Comparison of ENCODE assay signal across 12 mouse cellular contexts in the genomic region with DNA sequence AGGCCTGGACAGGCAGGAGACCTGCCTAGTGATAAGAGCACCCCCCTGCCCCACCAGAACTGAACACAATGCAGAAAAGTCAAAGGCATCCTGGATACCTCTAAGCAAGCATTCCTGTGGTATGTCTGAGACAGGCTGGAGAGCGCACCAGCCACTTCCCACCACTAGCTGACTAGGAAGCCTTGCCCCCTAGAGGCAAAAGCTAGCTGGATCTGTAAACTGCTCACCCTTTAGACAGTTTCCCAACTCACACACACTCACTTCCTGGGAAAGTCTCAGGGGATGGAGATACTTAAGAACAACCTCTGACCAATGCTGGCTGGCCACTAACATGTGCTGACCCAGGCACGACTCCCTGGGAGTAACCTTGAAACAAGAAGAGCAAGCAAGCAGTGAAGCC. TPM values are rescaled to one million over a fixed set of nuclear protein-coding genes. Genes with fewer than 3 reads are reported as not detected.
DNase-seq lines count a peak whose midpoint lies in the region; ATAC-seq and TF ChIP-seq lines count a peak whose summit lies in the region.
"Had no signal": no experiment of that assay in that cellular context is flagged by ENCODE, and none has a peak within 500 bp of the region (broad histone marks: within the 10 kb centered on the region; RNA-seq: fewer than 3 reads in every experiment).

No protein-coding gene starts in this region.

- TF ChIP-seq CTCF in forebrain, postnatal 0 days (IDR thresholded peaks at IDR 0.05; ENCODE audit: low read depth): peak; percentile 55
- peak; percentile 40 for TF ChIP-seq CTCF in left cerebral cortex, adult 2 months (IDR thresholded peaks at IDR 0.05)
- peak; percentile 44 for TF ChIP-seq CTCF in E14TG2a.4 (conservative IDR thresholded peaks at IDR 0.05; ENCODE audit: low read length)
- TF ChIP-seq CTCF in thymus, adult 2 months (IDR thresholded peaks at IDR 0.05; ENCODE audit: borderline replicate concordance, control insufficient read depth, extremely low read depth, insufficient read depth, low read length, poor library complexity): no peak

- H3K27ac ChIP-seq in forebrain, postnatal 0 days (ENCODE audit: low read depth, low read length): no peak overlapping the region
- no peak overlapping the region for H3K27ac ChIP-seq in forebrain, embryonic 15.5 days (replicated peaks)
- H3K27ac ChIP-seq in left cerebral cortex, adult 2 months: no peak overlapping the region
- peak overlapping the region; percentile 41; the same call in 1 of the 2 replicates for H3K27ac ChIP-seq in brown adipose tissue, adult 24 weeks (replicated peaks; ENCODE audit: low read depth, low read length)
- no peak overlapping the region for H3K27ac ChIP-seq in thymus, adult 2 months (ENCODE audit: control insufficient read depth, insufficient read depth, low read length)

- H3K9ac ChIP-seq in forebrain, postnatal 0 days: no peak overlapping the region
- H3K9ac ChIP-seq in forebrain, embryonic 15.5 days (replicated peaks): no peak overlapping the region

- no peaks in the 10 kb centered on the region for H3K27me3 ChIP-seq in forebrain, postnatal 0 days (ENCODE audit: insufficient read depth, low read length)
- no peaks in the 10 kb centered on the region for H3K27me3 ChIP-seq in forebrain, embryonic 15.5 days
- no peaks in the 10 kb centered on the region for H3K27me3 ChIP-seq in E14TG2a.4 (ENCODE audit: insufficient read depth, low read length)
- no peaks in the 10 kb centered on the region for H3K27me3 ChIP-seq in thymus, adult 2 months (ENCODE audit: control insufficient read depth, insufficient read depth, low read length)

- 91% methylated on average over 2 of the region's 2 CpGs for WGBS in forebrain, postnatal 0 days
- 85% methylated on average over 2 of the region's 2 CpGs for WGBS in forebrain, embryonic 15.5 days
- 94% methylated on average over 2 of the region's 2 CpGs for WGBS in thymus, adult 2 months

- TF ChIP-seq POLR2A in thymus, adult 2 months (IDR thresholded peaks at IDR 0.05; ENCODE audit: control insufficient read depth, extremely low read depth, insufficient read depth, low read length, poor library complexity): no peak

- 0 out of 2 replicates have a peak, but pooled peaks have one; percentile 52 for ATAC-seq in forebrain, postnatal 0 days
- ATAC-seq in forebrain, embryonic 15.5 days (replicated peaks): no peak

- no peaks in the 10 kb centered on the region for H3K9me3 ChIP-seq in forebrain, postnatal 0 days (ENCODE audit: low read length)
- no peaks in the 10 kb centered on the region for H3K9me3 ChIP-seq in forebrain, embryonic 15.5 days
- no peaks in the 10 kb centered on the region for H3K9me3 ChIP-seq in E14TG2a.4 (ENCODE audit: low read length)
- H3K9me3 ChIP-seq: G1E had no signal

- peaks cover 74% of the 10 kb centered on the region for H3K36me3 ChIP-seq in forebrain, postnatal 0 days (ENCODE audit: insufficient read depth)
- H3K36me3 ChIP-seq in forebrain, embryonic 15.5 days: peaks cover 36% of the 10 kb centered on the region
- peaks cover 88% of the 10 kb centered on the region for H3K36me3 ChIP-seq in E14TG2a.4 (ENCODE audit: insufficient read depth, low read length)
- peaks cover 15% of the 10 kb centered on the region for H3K36me3 ChIP-seq in thymus, adult 2 months (ENCODE audit: control insufficient read depth, insufficient read depth, low read length)

- no peak overlapping the region for H3K4me3 ChIP-seq in forebrain, postnatal 0 days (ENCODE audit: low read depth, low read length)
- no peak overlapping the region for H3K4me3 ChIP-seq in forebrain, embryonic 15.5 days
- no peak overlapping the region for H3K4me3 ChIP-seq in left cerebral cortex, adult 2 months
- H3K4me3 ChIP-seq in E14TG2a.4 (replicated peaks; ENCODE audit: low read length): no peak overlapping the region
- H3K4me3 ChIP-seq in brown adipose tissue, adult 24 weeks (ENCODE audit: insufficient read depth, low read depth, low read length): no peak overlapping the region
- no peak overlapping the region for H3K4me3 ChIP-seq in thymus, adult 2 months (ENCODE audit: control insufficient read depth, insufficient read depth, low read length)
- H3K4me3 ChIP-seq: myocyte had no signal

- DNase-seq in forebrain, postnatal 0 days: no peak
- no peak for DNase-seq in left cerebral cortex, adult 2 months (ENCODE audit: extremely low spot score in 1 of 2, low spot score in 2 of 2)
- DNase-seq in left cerebral cortex, postnatal 25 days (ENCODE audit: low spot score in 2 of 2): no peak
- no peak for DNase-seq in thymus, adult 2 months
- no peak for DNase-seq in frontal cortex, postnatal 36 days (ENCODE audit: low spot score in 2 of 2)
- DNase-seq: layer of hippocampus, postnatal 36 days; thymus, adult 18-20 months had no signal

- H3K4me1 ChIP-seq in forebrain, postnatal 0 days (ENCODE audit: insufficient read depth): no peaks in the 10 kb centered on the region
- no peaks in the 10 kb centered on the region for H3K4me1 ChIP-seq in forebrain, embryonic 15.5 days
- H3K4me1 ChIP-seq in E14TG2a.4 (replicated peaks; ENCODE audit: low read depth, low read length): peaks cover 62% of the 10 kb centered on the region
- peaks cover 3% of the 10 kb centered on the region for H3K4me1 ChIP-seq in brown adipose tissue, adult 24 weeks (ENCODE audit: control insufficient read depth, insufficient read depth, insufficient read length, low read length)
- H3K4me1 ChIP-seq in thymus, adult 2 months (replicated peaks; ENCODE audit: control insufficient read depth, insufficient read depth, low read length): no peaks in the 10 kb centered on the region

- no peak overlapping the region for H3K4me2 ChIP-seq in forebrain, postnatal 0 days (ENCODE audit: low read depth)
- no peak overlapping the region for H3K4me2 ChIP-seq in forebrain, embryonic 15.5 days (replicated peaks)

- intact Hi-C loops in left cerebral cortex, adult 2 months (cut with DNase I): no loop called here
- intact Hi-C loops in left cerebral cortex, postnatal 25 days (cut with DNase I): no loop called here

RNA-seq across cellular contexts. Expression of gene Sh3glb2, which starts 8.0 kb away (rescaled TPM):
- 291 and 292 TPM in 2 replicates for total RNA-seq in forebrain, postnatal 0 days (2014; rRNA removed)
- 147 and 156 TPM in 2 replicates for polyA plus RNA-seq in forebrain, postnatal 0 days (2015; fragmentation: Nextera tagmentation; extraction: Ambion mirVana)
- 160 and 165 TPM in 2 replicates for polyA plus RNA-seq in forebrain, embryonic 15.5 days (2015; fragmentation: Nextera tagmentation; extraction: Ambion mirVana)
- 100 to 1,000 TPM; 291 to 312 TPM for total RNA-seq in left cerebral cortex, adult 2 months (2021)
- 100 to 1,000 TPM; 277 to 301 TPM for total RNA-seq in left cerebral cortex, postnatal 25 days (2021)
- polyA plus RNA-seq in brown adipose tissue, adult 24 weeks (2012; ENCODE audit: insufficient read depth, insufficient read length, missing spikeins): 66.4 and 76.9 TPM in 2 replicates
- polyA plus RNA-seq in thymus, adult 2 months (2012; rRNA removed): 253 and 265 TPM in 2 replicates

RNA-seq across cellular contexts. Expression of gene Miga2, which starts 12.9 kb away (rescaled TPM):
- 57.4 and 70.8 TPM in 2 replicates for total RNA-seq in forebrain, postnatal 0 days (2014; rRNA removed)
- 24.4 and 28.6 TPM in 2 replicates for polyA plus RNA-seq in forebrain, postnatal 0 days (2015; fragmentation: Nextera tagmentation; extraction: Ambion mirVana)
- 27.2 and 27.6 TPM in 2 replicates for polyA plus RNA-seq in forebrain, embryonic 15.5 days (2015; fragmentation: Nextera tagmentation; extraction: Ambion mirVana)
- 100 to 1,000 TPM; 120 to 138 TPM for total RNA-seq in left cerebral cortex, adult 2 months (2021)
- total RNA-seq in left cerebral cortex, postnatal 25 days (2021): 100 to 1,000 TPM; 120 to 124 TPM
- polyA plus RNA-seq in brown adipose tissue, adult 24 weeks (2012; ENCODE audit: insufficient read depth, insufficient read length, missing spikeins): 77.1 and 78.5 TPM in 2 replicates
- 25.8 and 28.7 TPM in 2 replicates for polyA plus RNA-seq in thymus, adult 2 months (2012; rRNA removed)

RNA-seq across cellular contexts. Expression of gene Dolpp1, which starts 40.9 kb away (rescaled TPM):
- 52.2 and 92.4 TPM in 2 replicates for total RNA-seq in forebrain, postnatal 0 days (2014; rRNA removed)
- polyA plus RNA-seq in forebrain, postnatal 0 days (2015; fragmentation: Nextera tagmentation; extraction: Ambion mirVana): 40.1 and 44.7 TPM in 2 replicates
- 60.0 and 60.3 TPM in 2 replicates for polyA plus RNA-seq in forebrain, embryonic 15.5 days (2015; fragmentation: Nextera tagmentation; extraction: Ambion mirVana)
- 10 to 100 TPM; 25.8 to 26.8 TPM for total RNA-seq in left cerebral cortex, adult 2 months (2021)
- 10 to 100 TPM; 27.5 to 29.2 TPM for total RNA-seq in left cerebral cortex, postnatal 25 days (2021)
- polyA plus RNA-seq in brown adipose tissue, adult 24 weeks (2012; ENCODE audit: insufficient read depth, insufficient read length, missing spikeins): 10.4 and 13.8 TPM in 2 replicates
- polyA plus RNA-seq in thymus, adult 2 months (2012; rRNA removed): 97.2 and 98.9 TPM in 2 replicates
